Mouse (Mus musculus) megakaryocyte, embryonic 14.5 days (primary cell): ENCODE measurements around the gene Cops3.

Source experiments
- FLI1 ChIP-seq: IDR thresholded peaks from 2 replicates; pipeline ENCODE4 v1.6.1; 2012; ENCODE audit warnings: low read length, inconsistent platforms, mixed read lengths
- GATA1 ChIP-seq: IDR thresholded peaks from 3 replicates; pipeline ENCODE4 v1.6.1; 2012; ENCODE audit warnings: mixed read lengths, low read length, inconsistent platforms, borderline replicate concordance

DNA sequence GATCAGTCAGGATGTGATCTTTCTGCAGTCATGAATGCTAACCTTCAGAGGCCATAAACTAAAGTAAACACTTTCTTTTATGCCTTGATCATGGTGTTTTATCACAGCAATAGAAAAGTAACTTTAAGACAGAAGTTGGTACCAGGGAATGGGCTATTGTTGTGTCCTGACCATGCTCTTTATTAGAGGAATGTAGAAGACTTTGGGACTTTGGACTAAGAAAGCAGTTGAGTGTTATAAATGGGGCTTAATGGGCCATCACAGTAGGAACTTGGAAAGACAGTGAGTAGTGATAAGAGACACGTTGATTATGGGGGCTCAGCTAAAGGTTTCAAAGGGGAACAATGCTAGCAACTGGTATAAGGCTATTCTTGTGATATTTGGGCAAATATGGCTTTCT is 47.3 kb upstream of the Cops3 start:
- TF ChIP-seq GATA1: no peak
- no peak for TF ChIP-seq FLI1
